In genomic region chr10:18210726-18211125, GRCm38 (mm10) we compare ENCODE assay signal across 8 mouse cellular contexts. TPM values are rescaled to one million over a fixed set of nuclear protein-coding genes. Genes with fewer than 3 reads are reported as not detected.
DNase-seq lines count a peak whose midpoint lies in the region; ATAC-seq and TF ChIP-seq lines count a peak whose summit lies in the region.

Gene Ect2l, minus strand, starts transcription at chr10:18210890.

- ATAC-seq in forebrain, embryonic 13.5 days = no peak
- ATAC-seq in liver, embryonic 14.5 days (ENCODE audit: insufficient read depth) = no peak
- ATAC-seq in neural tube, embryonic 14.5 days (ENCODE audit: low read depth) = peak; percentile 68; the same call in 1 of the 2 replicates

- intact Hi-C loops in left cerebral cortex, adult 2 months (cut with DNase I) = no loop called here

- H3K4me1 ChIP-seq in forebrain, embryonic 13.5 days = no peaks in the 10 kb centered on the region
- H3K4me1 ChIP-seq in liver, embryonic 14.5 days (replicated peaks; ENCODE audit: control insufficient read depth in 2 of 2, insufficient read depth in 2 of 2, low read length in 1 of 2) = no peaks in the 10 kb centered on the region
- H3K4me1 ChIP-seq in neural tube, embryonic 14.5 days (ENCODE audit: control insufficient read depth, insufficient read depth, low read length) = no peaks in the 10 kb centered on the region

- H3K4me3 ChIP-seq in left cerebral cortex, adult 2 months = no peak within 1 kb of the TSS
- no peak within 1 kb of the TSS for H3K4me3 ChIP-seq in forebrain, embryonic 13.5 days
- H3K4me3 ChIP-seq in liver, embryonic 14.5 days (ENCODE audit: insufficient read depth in 1 of 2, low read depth in 2 of 2, low read length in 2 of 2) = no peak within 1 kb of the TSS
- no peak within 1 kb of the TSS for H3K4me3 ChIP-seq in neural tube, embryonic 14.5 days (ENCODE audit: low read depth, low read length)

- peak; percentile 59 for TF ChIP-seq CTCF in left cerebral cortex, adult 2 months (IDR thresholded peaks at IDR 0.05)
- peak; percentile 82 for TF ChIP-seq CTCF in liver, embryonic 14.5 days (IDR thresholded peaks at IDR 0.05; ENCODE audit: low read depth)

- DNase-seq in left cerebral cortex, adult 2 months (ENCODE audit: extremely low spot score in 1 of 2, low spot score in 2 of 2) = no peak
- no peak for DNase-seq in left cerebral cortex, adult 9 months (ENCODE audit: low spot score in 2 of 2)
- DNase-seq in R1 (ENCODE audit: low read depth, low spot score) = peak; percentile 88
- peak; percentile 65 for DNase-seq in induced T-regulatory cell, adult 2 months (ENCODE audit: low read depth)
- DNase-seq in liver, embryonic 14.5 days (ENCODE audit: low read depth in 3 of 3, low spot score in 3 of 3) = no peak
- DNase-seq in c-Kit-positive CD71-positive TER-119-positive erythroid progenitor cells, embryonic 14.5 days (ENCODE audit: low spot score) = no peak

- TF ChIP-seq EP300 in liver, embryonic 14.5 days (IDR thresholded peaks at IDR 0.05; ENCODE audit: low read depth) = no peak

- H3K9ac ChIP-seq in forebrain, embryonic 13.5 days = no peak within 1 kb of the TSS
- H3K9ac ChIP-seq in liver, embryonic 14.5 days (replicated peaks) = no peak within 1 kb of the TSS
- no peak within 1 kb of the TSS for H3K9ac ChIP-seq in neural tube, embryonic 14.5 days (replicated peaks; ENCODE audit: low read depth, low read length)

- peak within 1 kb of the TSS; percentile 19; the same call in 1 of the 2 replicates for H3K4me2 ChIP-seq in forebrain, embryonic 13.5 days
- H3K4me2 ChIP-seq in liver, embryonic 14.5 days (ENCODE audit: low read depth) = no peak within 1 kb of the TSS
- no peak within 1 kb of the TSS for H3K4me2 ChIP-seq in neural tube, embryonic 14.5 days (ENCODE audit: low read depth, low read length)

- no peak within 1 kb of the TSS for H3K27ac ChIP-seq in left cerebral cortex, adult 2 months
- no peak within 1 kb of the TSS for H3K27ac ChIP-seq in forebrain, embryonic 13.5 days
- no peak within 1 kb of the TSS for H3K27ac ChIP-seq in liver, embryonic 14.5 days
- H3K27ac ChIP-seq in neural tube, embryonic 14.5 days (ENCODE audit: low read depth, low read length) = no peak within 1 kb of the TSS

- no peaks in the 10 kb centered on the region for H3K27me3 ChIP-seq in forebrain, embryonic 13.5 days
- no peaks in the 10 kb centered on the region for H3K27me3 ChIP-seq in liver, embryonic 14.5 days (ENCODE audit: control insufficient read depth, insufficient read depth, low read length)
- H3K27me3 ChIP-seq in neural tube, embryonic 14.5 days (ENCODE audit: control insufficient read depth, insufficient read depth, low read length) = no peaks in the 10 kb centered on the region

- no peaks in the 10 kb centered on the region for H3K36me3 ChIP-seq in forebrain, embryonic 13.5 days (ENCODE audit: poor library complexity, severe bottlenecking)
- H3K36me3 ChIP-seq in liver, embryonic 14.5 days (replicated peaks; ENCODE audit: control insufficient read depth, insufficient read depth, low read depth) = no peaks in the 10 kb centered on the region
- H3K36me3 ChIP-seq in neural tube, embryonic 14.5 days (ENCODE audit: control insufficient read depth, insufficient read depth, low read length) = no peaks in the 10 kb centered on the region

- no peaks in the 10 kb centered on the region for H3K9me3 ChIP-seq in forebrain, embryonic 13.5 days (replicated peaks)
- H3K9me3 ChIP-seq in liver, embryonic 14.5 days (ENCODE audit: control insufficient read depth, low read length) = no peaks in the 10 kb centered on the region
- H3K9me3 ChIP-seq in neural tube, embryonic 14.5 days (ENCODE audit: control insufficient read depth, low read length) = no peaks in the 10 kb centered on the region

- 21% methylated on average over 11 of the region's 11 CpGs for WGBS in forebrain, embryonic 13.5 days
- 6% methylated on average over 11 of the region's 11 CpGs for WGBS in liver, embryonic 14.5 days (ENCODE audit: insufficient replicate concordance)
- 14% methylated on average over 11 of the region's 11 CpGs for WGBS in neural tube, embryonic 14.5 days

RNA-seq across cellular contexts. Expression of gene Ect2l, which starts in this region (rescaled TPM):
- total RNA-seq in left cerebral cortex, adult 2 months (2021) = under 1 TPM; 0.11 to 0.63 TPM
- polyA plus RNA-seq in forebrain, embryonic 13.5 days (2015; fragmentation: Nextera tagmentation; extraction: Ambion mirVana) = 0.58 TPM in 1 of 2 replicates, not detected in the other
- polyA plus RNA-seq in liver, embryonic 14.5 days (2012; rRNA removed) = 0.08 TPM in 2 replicates
- polyA plus RNA-seq in liver, embryonic 14.5 days (2014; fragmentation: Nextera tagmentation; extraction: Ambion mirVana) = 0.06 TPM in 1 of 2 replicates, not detected in the other
- 0.28 and 0.70 TPM in 2 replicates for polyA plus RNA-seq in neural tube, embryonic 14.5 days (2014; fragmentation: Nextera tagmentation; extraction: Ambion mirVana)

Comparison
In these comparisons a context has a peak if more than half of its experiments do, and no peak if none do; other contexts are left out.
1. Peak in ATAC-seq in neural tube, embryonic 14.5 days; RNA of the gene not detected or under 1 TPM.
2. DNase-seq: peak in R1 (single experiment) and induced T-regulatory cell, adult 2 months (single experiment); none in left cerebral cortex, adult 2 months (0 of 2), left cerebral cortex, adult 9 months (0 of 2), liver, embryonic 14.5 days (0 of 3) and c-Kit-positive CD71-positive TER-119-positive erythroid progenitor cells, embryonic 14.5 days (single experiment).